Mouse (Mus musculus) erythroblast, embryonic 14.5 days (primary cell): ENCODE measurements around the gene Klf11.

Experiments used
- GATA1 ChIP-seq: IDR thresholded peaks from 2 replicates; pipeline ENCODE4 v1.6.1; 2012; ENCODE audit warnings: low read length, inconsistent platforms, mixed read lengths
- TAL1 ChIP-seq: IDR thresholded peaks from 3 replicates; pipeline ENCODE4 v1.6.1; 2012; ENCODE audit warnings: low read length, inconsistent platforms, mixed read lengths

DNA sequence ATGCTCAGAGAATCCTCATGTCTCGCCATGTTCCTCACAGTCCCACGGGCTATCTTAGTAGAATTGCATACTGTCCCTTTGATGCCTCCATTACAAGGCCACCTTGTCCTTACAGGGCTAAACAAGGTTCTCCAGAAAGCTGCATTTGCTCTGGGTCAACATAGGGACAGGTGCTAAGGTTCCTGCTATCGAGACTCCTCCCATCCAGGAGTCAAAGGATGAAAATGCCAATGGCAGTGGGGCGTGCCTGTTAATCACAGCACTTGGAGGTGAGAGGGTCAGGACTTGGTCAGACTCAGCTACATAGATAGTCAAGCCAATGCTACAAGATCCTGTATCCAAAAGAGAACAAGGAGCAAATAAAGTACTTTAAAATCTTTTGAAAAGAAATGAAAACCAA is 31.6 kb upstream of the Klf11 start:
- no peak for TF ChIP-seq GATA1
- TF ChIP-seq TAL1 = no peak
